Mouse (Mus musculus): ENCODE measurements around the gene Ikzf1. TPM values are rescaled to one million over a fixed set of nuclear protein-coding genes. Genes with fewer than 3 reads are reported as not detected.

Gene Ikzf1
- total RNA-seq, 1 experiment: 0.49 TPM

- DNase-seq (ENCODE audit: low read depth, low spot score): no peak
- Histone ChIP-seq H3K9me3 (ENCODE audit: control insufficient read depth, insufficient read depth, low read depth, low read length) (no peaks in the 10 kb centered on the region), H3K36me3 (ENCODE audit: control insufficient read depth, insufficient read depth, low read length, poor library complexity, severe bottlenecking) (peaks cover 31% of the 10 kb centered on the region), H3K4me3 (ENCODE audit: insufficient read depth in 1 of 2, low read depth in 1 of 2, low read length in 2 of 2, poor library complexity in 1 of 2, severe bottlenecking in 1 of 2) (no peak overlapping the region), H3K27ac (ENCODE audit: insufficient read depth, low read depth, low read length, poor library complexity, severe bottlenecking) (no peak overlapping the region), H3K4me1 (ENCODE audit: control insufficient read depth in 2 of 2, insufficient read depth in 2 of 2, low read length in 2 of 2, poor library complexity in 1 of 2) (peaks cover 0 to 2% of the 10 kb centered on the region in 2 experiments; a peak in 2 of 4 replicates), H3K9ac (ENCODE audit: insufficient read depth, low read depth, low read length, poor library complexity, severe bottlenecking) (no peak overlapping the region)
- in situ Hi-C loops (cut with MboI; ENCODE audit: low sequenced_read_pairs in 2 of 2, unreplicated experiment in 2 of 2): no loop called here
- TF ChIP-seq ZNF384 (IDR thresholded peaks at IDR 0.05; ENCODE audit: low read depth, low read length): no peak
These were observed 121.1 kb downstream of the Ikzf1 start for GRCm38 (mm10) chr11:11805951-11806350.

GRCm38 (mm10) chr11:11808035-11808819 is 123.4 kb downstream of the Ikzf1 start:
- no peak for DNase-seq (ENCODE audit: low read depth, low spot score)

GRCm38 (mm10) chr11:11808820-11809403 is 124.1 kb downstream of the Ikzf1 start, which contains the start of gene Fignl1:
TSS of gene Fignl1 (minus strand) at chr11:11808962.
- H3K4me1 ChIP-seq (ENCODE audit: control insufficient read depth in 2 of 2, insufficient read depth in 2 of 2, low read length in 2 of 2, poor library complexity in 1 of 2): peaks cover 4% of the 10 kb centered on the region in 2 experiments; a peak in 3 of 4 replicates
- peak within 1 kb of the TSS; percentile 99 for H3K27ac ChIP-seq (ENCODE audit: insufficient read depth, low read depth, low read length, poor library complexity, severe bottlenecking)
- peak within 1 kb of the TSS; percentile 99 for H3K9ac ChIP-seq (ENCODE audit: insufficient read depth, low read depth, low read length, poor library complexity, severe bottlenecking)
- peak within 1 kb of the TSS; percentile 72 to 90 for H3K4me3 ChIP-seq (ENCODE audit: insufficient read depth in 1 of 2, low read depth in 1 of 2, low read length in 2 of 2, poor library complexity in 1 of 2, severe bottlenecking in 1 of 2)
- H3K9me3 ChIP-seq (ENCODE audit: control insufficient read depth, insufficient read depth, low read depth, low read length): no peaks in the 10 kb centered on the region
- TF ChIP-seq ZNF384 (IDR thresholded peaks at IDR 0.05; ENCODE audit: low read depth, low read length) (no peak), HCFC1 (IDR thresholded peaks at IDR 0.05; ENCODE audit: borderline replicate concordance, insufficient read depth, low read length) (0 out of 2 replicates have a peak, but pooled peaks have one; percentile 62), MAFK (IDR thresholded peaks at IDR 0.05; ENCODE audit: insufficient read depth, low read depth, low read length) (no peak), CHD2 (IDR thresholded peaks at IDR 0.05; ENCODE audit: low read depth, low read length) (peak; percentile 80), ZC3H11A (IDR thresholded peaks at IDR 0.05; ENCODE audit: borderline replicate concordance, low read depth, low read length) (no peak)
- in situ Hi-C loops (cut with MboI; ENCODE audit: low sequenced_read_pairs in 2 of 2, unreplicated experiment in 2 of 2): no loop called here
- peak; percentile 92 for DNase-seq (ENCODE audit: low read depth, low spot score)
- H3K36me3 ChIP-seq (ENCODE audit: control insufficient read depth, insufficient read depth, low read length, poor library complexity, severe bottlenecking): peaks cover 9% of the 10 kb centered on the region

More at GRCm38 (mm10) chr11:11808035-11808819, 123.4 kb downstream of the Ikzf1 start:
- no peak for TF ChIP-seq HCFC1 (IDR thresholded peaks at IDR 0.05; ENCODE audit: borderline replicate concordance, insufficient read depth, low read length)
- TF ChIP-seq ZC3H11A (IDR thresholded peaks at IDR 0.05; ENCODE audit: borderline replicate concordance, low read depth, low read length): no peak
- no peak; the same call in none of the 2 replicates for TF ChIP-seq ZNF384 (IDR thresholded peaks at IDR 0.05; ENCODE audit: low read depth, low read length)
- no peak for TF ChIP-seq MAFK (IDR thresholded peaks at IDR 0.05; ENCODE audit: insufficient read depth, low read depth, low read length)
- no peak; the same call in 1 of the 2 replicates for TF ChIP-seq CHD2 (IDR thresholded peaks at IDR 0.05; ENCODE audit: low read depth, low read length)
- no peaks in the 10 kb centered on the region for H3K9me3 ChIP-seq (ENCODE audit: control insufficient read depth, insufficient read depth, low read depth, low read length)
- H3K36me3 ChIP-seq (ENCODE audit: control insufficient read depth, insufficient read depth, low read length, poor library complexity, severe bottlenecking): peaks cover 15% of the 10 kb centered on the region
- H3K4me1 ChIP-seq (ENCODE audit: control insufficient read depth in 2 of 2, insufficient read depth in 2 of 2, low read length in 2 of 2, poor library complexity in 1 of 2): peaks cover 4% of the 10 kb centered on the region in 2 experiments; a peak in 3 of 4 replicates
- H3K4me3 ChIP-seq (ENCODE audit: insufficient read depth in 1 of 2, low read depth in 1 of 2, low read length in 2 of 2, poor library complexity in 1 of 2, severe bottlenecking in 1 of 2): peak overlapping the region; percentile 71 to 90
- peak overlapping the region; percentile 95 for H3K27ac ChIP-seq (ENCODE audit: insufficient read depth, low read depth, low read length, poor library complexity, severe bottlenecking)
- H3K9ac ChIP-seq (ENCODE audit: insufficient read depth, low read depth, low read length, poor library complexity, severe bottlenecking): peak overlapping the region; percentile 99
- in situ Hi-C loops (cut with MboI; ENCODE audit: low sequenced_read_pairs in 2 of 2, unreplicated experiment in 2 of 2): no loop called here

GRCm38 (mm10) chr11:11809404-11810175 is 124.8 kb downstream of the Ikzf1 start:
- in situ Hi-C loops (cut with MboI; ENCODE audit: low sequenced_read_pairs in 2 of 2, unreplicated experiment in 2 of 2): loop anchor here (5.0 kb wide), 1 partner anchor 163 kb away; no protein-coding TSS in a partner anchor
- Histone ChIP-seq H3K4me3 (ENCODE audit: insufficient read depth in 1 of 2, low read depth in 1 of 2, low read length in 2 of 2, poor library complexity in 1 of 2, severe bottlenecking in 1 of 2) (peak overlapping the region; percentile 72 to 78), H3K9me3 (ENCODE audit: control insufficient read depth, insufficient read depth, low read depth, low read length) (no peaks in the 10 kb centered on the region), H3K4me1 (ENCODE audit: control insufficient read depth in 2 of 2, insufficient read depth in 2 of 2, low read length in 2 of 2, poor library complexity in 1 of 2) (peaks cover 4% of the 10 kb centered on the region in 2 experiments; a peak in 3 of 4 replicates), H3K9ac (ENCODE audit: insufficient read depth, low read depth, low read length, poor library complexity, severe bottlenecking) (peak overlapping the region; percentile 99), H3K36me3 (ENCODE audit: control insufficient read depth, insufficient read depth, low read length, poor library complexity, severe bottlenecking) (peaks cover 4% of the 10 kb centered on the region), H3K27ac (ENCODE audit: insufficient read depth, low read depth, low read length, poor library complexity, severe bottlenecking) (peak overlapping the region; percentile 99)
- TF ChIP-seq ZNF384 (IDR thresholded peaks at IDR 0.05; ENCODE audit: low read depth, low read length) (peak; percentile 93), MAFK (IDR thresholded peaks at IDR 0.05; ENCODE audit: insufficient read depth, low read depth, low read length) (no peak)
- DNase-seq (ENCODE audit: low read depth, low spot score): peak; percentile 55

Measured in ES-E14 (cell line).